Mouse (Mus musculus) MEL (cell line): ENCODE data around the gene Ntn4.

Experiments
- CHD2 ChIP-seq: IDR thresholded peaks from 2 replicates; pipeline ENCODE4 v1.6.1; 2011; ENCODE audit warnings: low read length, improper control_type of control experiment
- CTCF ChIP-seq, 3 experiments: IDR thresholded peaks in 2 of 3; conservative IDR thresholded peaks in 1 of 3; 2 replicates each; pipeline ENCODE4 v1.5.1; 2011 to 2012; ENCODE audit warnings: low read length in 3 of 3, low read depth in 2 of 3, mild to moderate bottlenecking in 2 of 3, improper control_type of control experiment in 1 of 3, inconsistent platforms in 1 of 3, mixed read lengths in 1 of 3, moderate library complexity in 1 of 3; ENCODE audit not compliant: control insufficient read depth in 1 of 3, insufficient read depth in 1 of 3, poor library complexity in 1 of 3, severe bottlenecking in 1 of 3
- E2F4 ChIP-seq: IDR thresholded peaks from 2 replicates; pipeline ENCODE4 v1.6.1; 2011; ENCODE audit warnings: low read depth, low read length, improper control_type of control experiment, borderline replicate concordance
- GATA1 ChIP-seq: IDR thresholded peaks from 2 replicates; pipeline ENCODE4 v1.6.1; 2011; ENCODE audit warnings: low read depth, low read length, improper control_type of control experiment
- KAT2A ChIP-seq: conservative IDR thresholded peaks from 2 replicates; pipeline ENCODE4 v1.6.1; 2012; ENCODE audit warnings: low read depth, low read length, improper control_type of control experiment, inconsistent platforms
- MAFK ChIP-seq: IDR thresholded peaks from 2 replicates; pipeline ENCODE4 v1.6.1; 2011; ENCODE audit warnings: low read depth, mild to moderate bottlenecking, low read length, improper control_type of control experiment, borderline replicate concordance
- POLR2A ChIP-seq, 2 experiments: IDR thresholded peaks; 2 replicates each; pipeline ENCODE4 v1.6.1; 2011 to 2012; ENCODE audit warnings: low read length in 2 of 2, mild to moderate bottlenecking in 2 of 2, control low read depth in 1 of 2, improper control_type of control experiment in 1 of 2, low read depth in 1 of 2, moderate library complexity in 1 of 2; ENCODE audit not compliant: control insufficient read depth in 1 of 2, insufficient read depth in 1 of 2, poor library complexity in 1 of 2
- RCOR1 ChIP-seq: IDR thresholded peaks from 2 replicates; pipeline ENCODE4 v1.6.1; 2012; ENCODE audit warnings: low read depth, mild to moderate bottlenecking, inconsistent platforms, low read length, improper control_type of control experiment
- TAL1 ChIP-seq: IDR thresholded peaks from 2 replicates; pipeline ENCODE4 v1.6.1; 2012; ENCODE audit warnings: mild to moderate bottlenecking, inconsistent platforms, low read length, moderate library complexity, mixed read lengths
- TBP ChIP-seq: IDR thresholded peaks from 2 replicates; pipeline ENCODE4 v1.8.0; 2011; ENCODE audit warnings: low read depth, low read length, improper control_type of control experiment
- ZC3H11A ChIP-seq: IDR thresholded peaks from 2 replicates; pipeline ENCODE4 v1.6.1; 2012; ENCODE audit warnings: low read depth, mild to moderate bottlenecking, inconsistent platforms, low read length, improper control_type of control experiment

- TF ChIP-seq TAL1: no peak
- TF ChIP-seq CHD2: no peak
- no peak for TF ChIP-seq KAT2A
- TF ChIP-seq CTCF (IDR thresholded peaks at IDR 0.05 in 2 of 3, conservative IDR thresholded peaks at IDR 0.05 in 1 of 3; ENCODE audit: control insufficient read depth in 1 of 3, insufficient read depth in 1 of 3, low read depth in 2 of 3, low read length in 3 of 3, poor library complexity in 1 of 3, severe bottlenecking in 1 of 3): no peak
- TF ChIP-seq ZC3H11A: no peak
- no peak for TF ChIP-seq RCOR1
- TF ChIP-seq GATA1: no peak
- TF ChIP-seq POLR2A (IDR thresholded peaks at IDR 0.05; ENCODE audit: control insufficient read depth in 1 of 2, insufficient read depth in 1 of 2, low read depth in 1 of 2, low read length in 2 of 2, poor library complexity in 1 of 2): no peak
- TF ChIP-seq MAFK: no peak
- no peak for TF ChIP-seq TBP
- TF ChIP-seq E2F4: no peak
These were observed 4.5 kb upstream of the Ntn4 start for GRCm38 (mm10) chr10:93635941-93636340.
